Mouse (Mus musculus) skeletal muscle tissue, postnatal 0 days (tissue): ENCODE data around the gene Junb. TPM values are rescaled to one million over a fixed set of nuclear protein-coding genes. Genes with fewer than 3 reads are reported as not detected.

ENCODE experiments used
- microRNA-seq, 2 experiments: library from miRNA; unstranded; fragments of <30 nt; microRNA quantifications; one replicate each; pipeline ENCODE4; 2016
- polyA plus RNA-seq: library from polyadenylated mRNA; unstranded; fragments of >200 nt; fragmentation: Nextera tagmentation; extraction: Ambion mirVana; gene quantifications from 2 replicates; pipeline ENCODE4 v1.2.1, GENCODE M21; 2015

Junb gene
- 11.2 and 16.5 TPM in 2 replicates for polyA plus RNA-seq

DNA sequence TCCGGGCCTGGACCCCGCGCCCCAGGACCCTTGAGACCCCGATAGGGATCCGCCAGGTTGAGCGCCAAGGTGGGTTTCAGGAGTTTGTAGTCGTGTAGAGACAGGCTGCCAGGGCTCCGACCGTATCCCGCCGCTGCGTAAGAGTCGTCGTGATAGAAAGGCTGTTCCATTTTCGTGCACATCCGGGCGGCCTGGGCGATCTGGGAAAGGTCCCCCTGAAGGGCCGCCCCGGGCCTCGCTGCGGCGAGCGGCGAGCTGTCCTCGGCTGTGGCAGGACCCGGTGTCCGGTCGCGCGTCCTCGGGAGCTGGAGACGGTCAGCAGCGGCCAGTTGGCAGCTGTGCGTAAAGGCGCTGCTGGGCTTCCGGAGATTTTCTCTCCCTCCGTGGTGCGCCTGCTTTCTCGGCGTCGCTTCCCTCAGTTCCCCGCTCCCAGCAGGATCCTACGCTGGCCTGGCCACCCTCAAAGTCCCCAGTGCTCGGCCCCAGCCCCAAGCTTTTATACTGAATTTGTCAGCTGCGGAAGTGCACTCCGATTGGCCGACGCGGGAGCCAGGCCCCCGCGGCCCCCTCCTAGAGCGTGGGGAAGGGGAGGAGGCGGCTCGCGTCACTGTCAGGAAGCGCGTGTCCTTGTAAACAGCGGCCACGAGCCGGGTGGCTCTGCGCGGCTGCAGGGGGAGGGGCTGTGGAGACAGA lies at the start of gene Junb:
Gene Junb (minus strand): TSS at position 471 of the 693 bp plus-strand sequence.

DNA sequence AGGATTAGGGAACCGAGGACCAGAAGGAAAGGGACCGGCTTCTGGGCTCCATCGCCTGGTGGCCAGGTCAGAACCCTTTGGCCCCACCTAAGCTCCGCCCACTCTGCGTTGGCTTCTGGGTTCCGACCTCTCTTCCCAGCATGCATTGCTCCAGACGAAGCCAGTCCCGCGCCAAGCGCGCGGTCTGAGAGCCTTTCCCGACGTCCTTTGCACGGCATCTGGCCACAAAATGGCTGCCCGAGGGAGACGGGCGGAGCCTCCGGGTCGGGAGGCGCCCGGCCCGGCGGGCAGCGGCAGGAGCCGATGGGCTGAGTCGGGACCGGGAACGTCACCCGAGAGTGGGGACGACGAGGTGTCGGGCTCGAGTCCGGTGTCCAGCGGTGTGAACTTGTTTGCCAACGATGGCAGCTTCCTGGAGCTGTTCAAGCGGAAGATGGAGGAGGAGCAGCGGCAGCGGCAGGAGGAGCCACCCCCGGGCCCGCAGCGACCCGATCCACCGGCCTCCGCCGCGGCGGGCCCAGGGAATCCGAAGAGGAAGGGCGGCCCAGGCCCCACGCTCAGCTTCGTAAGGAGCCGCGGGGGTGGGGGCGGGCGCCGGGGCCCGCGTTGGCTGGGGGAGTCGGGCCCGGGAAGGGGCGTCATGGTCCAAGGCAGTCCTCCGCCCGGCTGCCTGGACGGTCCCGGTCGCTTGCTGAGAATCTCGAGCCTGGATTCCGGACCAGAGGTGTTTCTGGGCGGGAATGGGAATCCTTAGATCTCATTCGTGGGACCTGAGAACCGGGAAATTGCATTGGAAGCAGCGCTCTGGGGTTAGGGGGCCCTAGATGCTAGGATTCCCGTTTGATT lies 48.4 kb upstream of the Junb start, which contains the start of gene Trir:
Gene Trir (plus strand): TSS at position 154 of the 846 bp plus-strand sequence.

DNA sequence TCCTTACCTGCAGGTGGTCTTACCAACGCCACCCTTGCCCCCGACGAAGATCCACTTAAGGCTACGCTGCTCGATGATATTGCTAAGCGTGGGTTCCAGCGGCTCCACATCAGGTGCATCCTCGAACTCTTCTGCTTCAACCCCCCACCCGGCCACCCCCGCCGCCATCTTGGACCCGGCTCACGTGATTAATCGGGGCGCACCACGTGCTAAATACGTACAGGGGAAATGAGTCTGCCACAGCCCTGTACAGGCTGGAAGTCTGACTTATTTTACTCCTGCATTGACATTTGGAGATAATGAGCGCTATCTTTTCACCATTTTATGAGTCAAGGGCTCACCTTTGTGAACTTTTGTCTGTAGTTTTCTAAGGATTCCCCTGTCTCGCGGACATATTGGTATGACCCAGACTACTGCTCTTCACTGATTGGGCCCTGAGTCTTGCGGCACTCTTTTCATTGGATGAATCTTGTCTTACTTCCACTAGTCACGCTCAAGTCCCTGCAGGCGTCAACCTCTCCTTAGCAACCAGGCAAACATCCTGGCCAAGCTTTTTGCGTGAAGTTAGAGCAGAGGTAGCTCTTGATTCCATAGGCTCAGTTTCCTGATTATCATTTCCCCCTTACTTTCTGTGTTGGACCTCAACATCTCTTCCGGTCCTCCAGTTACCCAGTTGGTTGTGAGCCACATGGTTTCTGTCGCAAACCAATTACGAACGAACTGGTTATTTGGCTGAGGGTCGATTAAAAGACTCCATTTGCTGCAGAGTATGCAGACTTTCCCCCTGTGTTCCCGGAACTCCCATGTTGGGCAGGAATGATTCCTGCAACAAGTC lies 46.8 kb upstream of the Junb start, which contains the start of gene Asna1:
Gene Asna1 (minus strand): TSS at position 184 of the 835 bp plus-strand sequence.

DNA sequence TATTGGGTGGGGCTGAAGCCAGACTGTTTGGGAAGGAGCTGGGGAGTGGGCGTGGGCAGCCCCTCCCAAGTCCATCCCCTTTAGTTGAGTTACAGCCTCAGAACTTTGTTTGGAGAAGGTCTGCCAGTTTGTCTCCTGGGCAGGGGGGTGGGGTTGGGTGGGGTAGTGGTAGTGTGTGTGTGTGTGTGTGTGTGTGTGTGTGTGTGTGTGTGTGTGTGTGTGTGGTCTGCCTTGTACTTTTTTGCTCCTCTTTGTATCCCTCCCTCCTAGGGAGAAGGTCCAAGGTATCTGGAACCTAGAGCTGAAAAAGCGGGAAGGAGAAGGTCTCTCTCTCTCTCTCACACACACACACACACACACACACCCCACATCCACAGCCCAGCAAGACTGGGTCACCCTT lies 35.9 kb upstream of the Junb start, which contains the start of gene Best2:
Gene Best2 (minus strand): TSS at position 101 of the 400 bp plus-strand sequence.

DNA sequence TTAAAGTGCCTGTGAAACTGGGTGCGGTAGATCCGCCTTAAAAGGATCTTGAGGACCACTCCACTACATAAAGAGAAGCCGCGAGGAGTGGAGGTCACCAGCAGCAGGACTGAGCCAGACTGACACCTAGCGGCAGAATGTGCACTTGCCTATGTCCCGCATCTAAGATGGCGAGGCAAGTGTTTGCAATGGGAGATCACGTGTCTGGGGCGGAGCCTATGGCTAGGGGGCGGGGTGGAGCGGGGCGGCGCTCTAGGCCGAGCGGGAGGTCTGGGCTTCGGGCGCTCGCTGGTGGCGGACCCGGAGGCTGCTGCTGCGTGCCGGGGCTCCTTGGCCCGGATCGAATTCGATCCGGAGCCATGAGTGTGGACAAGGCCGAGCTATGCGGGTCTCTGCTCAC lies 11.8 kb upstream of the Junb start, which contains the start of gene Hook2:
Gene Hook2 (plus strand): TSS at position 255 of the 400 bp plus-strand sequence.

DNA sequence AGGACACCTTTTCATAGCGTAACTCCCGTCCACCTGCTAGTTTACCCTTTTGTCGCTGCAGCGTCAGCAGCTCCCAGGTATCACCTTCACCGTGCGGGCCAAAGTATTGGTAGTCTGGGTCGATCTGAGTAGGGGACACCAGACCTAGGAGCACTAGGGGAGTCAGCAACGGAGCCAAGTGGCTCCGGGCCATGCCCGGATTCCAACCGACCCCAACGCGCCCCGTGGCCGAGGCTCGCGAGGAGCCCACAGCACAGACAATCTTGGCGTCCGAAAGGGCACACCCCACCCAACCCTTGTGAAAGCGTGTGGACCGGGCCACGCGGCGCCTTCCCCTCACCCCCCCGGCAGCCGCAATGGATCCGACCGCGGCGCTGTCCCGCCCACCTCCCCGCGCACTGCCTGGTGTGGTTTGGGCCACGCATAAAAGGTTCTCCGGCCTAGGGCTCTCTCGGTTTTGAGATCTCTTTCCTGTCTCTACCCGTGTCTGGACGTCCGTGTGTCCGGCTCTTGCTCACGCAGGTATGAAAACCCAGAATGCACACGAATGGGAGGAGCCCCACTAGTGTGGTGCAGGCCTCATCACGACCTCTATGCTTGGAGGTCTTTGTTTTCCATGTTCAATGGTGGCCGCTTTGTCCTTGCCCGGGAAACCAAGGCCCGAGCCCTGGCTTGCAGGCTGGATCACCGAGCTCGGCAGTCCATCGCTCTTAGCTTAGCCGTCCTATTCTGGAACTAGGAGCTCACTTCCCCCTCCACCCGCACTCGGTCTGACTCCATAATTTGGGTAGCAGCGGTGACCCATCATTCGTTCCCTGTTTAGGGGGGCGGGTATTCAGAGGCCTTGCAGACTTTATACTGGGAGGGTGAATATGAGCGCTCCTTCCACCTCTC lies 9.0 kb downstream of the Junb start, which contains the start of the genes Gm49661, Prdx2 and Rnaseh2a:
Gene Gm49661 (minus strand): TSS at position 193 of the 894 bp plus-strand sequence.
Gene Prdx2 (plus strand): TSS at position 347 of the 894 bp plus-strand sequence.
Gene Rnaseh2a (minus strand): TSS at position 527 of the 894 bp plus-strand sequence.

DNA sequence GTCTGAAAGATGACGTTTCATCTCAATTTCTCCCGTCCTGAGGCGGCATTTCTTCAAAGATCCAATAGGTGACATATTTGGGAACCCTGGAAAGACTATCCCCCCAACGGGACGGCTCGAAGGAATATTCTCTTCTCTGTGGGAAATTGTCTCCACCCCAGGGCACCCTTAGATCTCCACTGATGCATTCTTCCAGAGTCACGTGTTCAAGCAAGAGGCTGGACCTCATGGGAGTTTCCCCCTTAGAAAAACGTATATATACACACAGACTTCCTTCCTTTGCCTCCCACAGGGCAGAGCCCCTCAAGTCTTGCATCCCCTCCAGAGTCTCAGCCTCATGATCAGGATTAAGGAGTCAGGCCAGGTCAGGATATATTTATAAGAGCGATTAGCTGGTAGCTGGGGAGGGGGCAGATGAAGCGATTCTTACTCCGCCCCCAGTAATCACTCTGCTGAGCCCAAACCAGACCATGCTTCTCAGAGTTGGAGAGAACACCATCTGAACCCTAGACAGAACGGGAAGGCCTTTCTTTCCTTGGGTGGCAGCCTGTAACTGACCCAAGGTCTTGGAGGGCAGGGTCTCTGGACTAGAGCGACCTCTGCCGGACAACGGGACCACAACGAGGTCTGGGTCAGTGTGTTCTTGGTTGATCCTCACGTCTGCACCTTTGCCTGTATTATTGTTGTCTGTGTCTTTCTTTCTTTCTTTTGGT lies 31.8 kb downstream of the Junb start, which contains the start of gene Rtbdn:
Gene Rtbdn (plus strand): TSS at position 464 of the 713 bp plus-strand sequence.

DNA sequence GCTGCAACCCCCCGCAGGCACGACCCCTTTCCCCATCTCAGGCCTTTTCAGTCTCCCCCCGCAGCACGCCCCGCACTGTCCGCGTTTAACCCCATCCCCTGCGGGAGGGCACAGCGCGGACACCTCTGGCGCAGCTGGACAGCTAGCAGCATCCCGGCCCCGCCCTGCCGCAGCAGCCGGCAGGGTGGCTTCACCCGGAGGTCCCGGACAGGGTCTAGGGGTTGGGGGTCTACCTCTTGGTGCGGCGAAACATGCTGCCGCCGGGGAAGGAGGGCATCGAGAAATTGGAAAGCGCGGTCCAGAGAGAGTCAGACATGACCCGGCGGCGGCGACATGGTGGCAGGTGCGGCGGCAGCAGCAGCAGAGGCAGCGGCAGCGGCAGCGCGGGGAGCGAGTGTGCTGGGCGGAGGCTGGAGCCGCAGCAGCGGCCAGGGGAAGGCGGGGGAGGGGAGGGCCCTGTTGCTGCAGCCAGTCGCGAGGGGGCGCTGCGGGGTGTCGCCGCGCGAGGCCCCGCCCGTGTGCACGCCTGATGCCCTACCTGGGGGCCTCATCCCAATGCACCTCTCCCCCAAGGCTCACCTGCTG lies 41.5 kb downstream of the Junb start, which contains the start of gene Mast1:
Gene Mast1 (minus strand): TSS at position 398 of the 585 bp plus-strand sequence.

Small RNAs within 50 kb of the gene (microRNA-seq; reads per million reads assigned to microRNA genes)
- gene Gm24197 = 0 reads per million in 2 experiments

Other genes starting within 250 kb of the Junb start
- 43.9 and 49.1 TPM in 2 replicates for gene Nfix, start 178.4 kb downstream of the Junb start, polyA plus RNA-seq
- gene Dand5, start 155.9 kb downstream of the Junb start, polyA plus RNA-seq = 8.7 and 8.9 TPM in 2 replicates
- gene Gadd45gip1, start 147.2 kb downstream of the Junb start, polyA plus RNA-seq = 66.7 and 71.6 TPM in 2 replicates
- 156 and 158 TPM in 2 replicates for gene Rad23a, start 138.1 kb downstream of the Junb start, polyA plus RNA-seq
- gene Calr, start 131.8 kb downstream of the Junb start, polyA plus RNA-seq = 182 and 260 TPM in 2 replicates
- 37.7 and 40.9 TPM in 2 replicates for gene Farsa, start 121.7 kb downstream of the Junb start, polyA plus RNA-seq
- 11.9 and 16.7 TPM in 2 replicates for gene Syce2, start 106.6 kb downstream of the Junb start, polyA plus RNA-seq
- gene Gcdh, start 84.8 kb downstream of the Junb start, polyA plus RNA-seq = 25.0 and 25.2 TPM in 2 replicates
- 0.33 and 0.42 TPM in 2 replicates for gene Klf1, start 76.8 kb downstream of the Junb start, polyA plus RNA-seq
- 6.7 and 7.6 TPM in 2 replicates for gene Dnase2a, start 70.2 kb downstream of the Junb start, polyA plus RNA-seq
- gene Mast1, start 41.4 kb downstream of the Junb start, polyA plus RNA-seq = not detected in 2 replicates
- gene Rtbdn, start 31.7 kb downstream of the Junb start, polyA plus RNA-seq = not detected in 2 replicates
- gene Gm49661, start 9.3 kb downstream of the Junb start, polyA plus RNA-seq = not detected in 2 replicates
- 348 and 353 TPM in 2 replicates for gene Prdx2, start 9.1 kb downstream of the Junb start, polyA plus RNA-seq
- gene Rnaseh2a, start 9.0 kb downstream of the Junb start, polyA plus RNA-seq = 41.5 and 48.0 TPM in 2 replicates
- gene Hook2, start 11.9 kb upstream of the Junb start, polyA plus RNA-seq = 7.2 and 8.0 TPM in 2 replicates
- not detected in 2 replicates for gene Best2, start 35.8 kb upstream of the Junb start, polyA plus RNA-seq
- 57.5 and 68.3 TPM in 2 replicates for gene Asna1, start 46.6 kb upstream of the Junb start, polyA plus RNA-seq
- gene Trir, start 48.1 kb upstream of the Junb start, polyA plus RNA-seq = 61.3 and 74.2 TPM in 2 replicates
- 11.4 and 12.6 TPM in 2 replicates for gene Tnpo2, start 58.2 kb upstream of the Junb start, polyA plus RNA-seq
- 9.5 and 11.5 TPM in 2 replicates for gene Fbxw9, start 81.3 kb upstream of the Junb start, polyA plus RNA-seq
- not detected in 2 replicates for gene Gm5741, start 89.3 kb upstream of the Junb start, polyA plus RNA-seq
- 24.6 and 32.1 TPM in 2 replicates for gene Dhps, start 93.0 kb upstream of the Junb start, polyA plus RNA-seq
- gene Wdr83os, start 102.0 kb upstream of the Junb start, polyA plus RNA-seq = 66.9 and 70.6 TPM in 2 replicates
- gene Wdr83, start 102.6 kb upstream of the Junb start, polyA plus RNA-seq = 24.8 and 28.0 TPM in 2 replicates
- 16.2 and 20.6 TPM in 2 replicates for gene Man2b1, start 104.6 kb upstream of the Junb start, polyA plus RNA-seq
- gene Zfp791, start 144.4 kb upstream of the Junb start, polyA plus RNA-seq = 0.56 and 0.58 TPM in 2 replicates
- not detected in 2 replicates for gene Cks1brt, start 173.2 kb upstream of the Junb start, polyA plus RNA-seq
- not detected in 2 replicates for gene Olfr371, start 247.3 kb upstream of the Junb start, polyA plus RNA-seq